Mouse (Mus musculus) bone marrow macrophage, adult 2 months (primary cell): ENCODE results near the gene Mark4.

ENCODE experiments used
- CTCF ChIP-seq: IDR thresholded peaks from 2 replicates; pipeline ENCODE4 v1.5.1; 2012; ENCODE audit warnings: low read depth, mild to moderate bottlenecking, low read length, moderate library complexity
- POLR2A ChIP-seq: IDR thresholded peaks from 2 replicates; pipeline ENCODE4 v1.6.1; 2012; ENCODE audit warnings: mild to moderate bottlenecking, low read depth, low read length, borderline replicate concordance

DNA sequence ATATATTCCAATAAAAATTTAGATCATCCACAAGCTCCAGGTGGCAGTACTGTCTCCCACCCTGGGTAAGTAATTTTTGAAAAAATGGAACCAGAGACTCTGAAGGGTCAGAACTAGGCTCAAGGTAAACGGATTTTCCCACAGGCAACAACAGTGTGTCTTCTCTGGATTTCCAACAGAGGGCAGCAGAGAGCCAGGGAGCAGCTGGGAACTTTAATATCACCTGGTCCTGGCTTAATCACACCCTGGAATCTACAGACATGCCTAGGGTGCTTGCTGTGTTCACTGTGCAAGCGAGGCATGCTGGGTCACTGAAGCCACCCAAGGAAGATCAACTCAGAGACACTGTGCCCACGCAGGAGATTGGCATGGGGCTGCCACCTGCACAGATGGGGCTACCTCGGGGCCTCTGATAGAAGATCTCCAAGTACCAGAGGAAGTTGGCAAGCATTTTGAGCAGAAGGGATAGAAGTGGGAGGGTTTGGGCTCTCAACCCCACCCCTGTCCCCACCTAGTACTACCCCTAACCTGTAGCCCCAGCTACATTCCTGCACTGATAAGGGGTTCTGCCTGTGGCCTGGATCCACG is 45.0 kb upstream of the Mark4 start:
- TF ChIP-seq CTCF (peak; percentile 62), POLR2A (no peak)
